Mouse (Mus musculus) heart, embryonic 10.5 days (tissue): ENCODE data around the gene Dlx1. TPM values are rescaled to one million over a fixed set of nuclear protein-coding genes. Genes with fewer than 3 reads are reported as not detected.

Source experiments
- DNase-seq: peaks from one replicate; pipeline ENCODE4 v3.0.0-alpha.2; 2017; ENCODE audit warnings: low spot score
- H3K27ac ChIP-seq: fragments of 300-500 bp; sonication (generic); 2 replicates; pipeline ENCODE4 v1.5.1; 2016; ENCODE audit warnings: mild to moderate bottlenecking
- H3K27me3 ChIP-seq: fragments of 300-500 bp; sonication (generic); 2 replicates; pipeline ENCODE4 v1.6.1; 2016; ENCODE audit warnings: mild to moderate bottlenecking; ENCODE audit not compliant: poor library complexity, insufficient read depth, severe bottlenecking
- H3K36me3 ChIP-seq: fragments of 300-500 bp; sonication (generic); 2 replicates; pipeline ENCODE4 v1.6.1; 2016; ENCODE audit warnings: mild to moderate bottlenecking, moderate library complexity
- H3K4me1 ChIP-seq: fragments of 300-500 bp; sonication (generic); 2 replicates; pipeline ENCODE4 v1.6.1; 2016; ENCODE audit warnings: mild to moderate bottlenecking
- H3K4me3 ChIP-seq: fragments of 300-500 bp; sonication (generic); 2 replicates; pipeline ENCODE4 v1.5.1; 2016; ENCODE audit warnings: mild to moderate bottlenecking, moderate library complexity
- H3K9me3 ChIP-seq: fragments of 300-500 bp; sonication (generic); 2 replicates; pipeline ENCODE4 v1.6.1; 2016; ENCODE audit warnings: mild to moderate bottlenecking, moderate library complexity
- WGBS: fragments of 180-500 bp; shearing (Covaris S2); methylation state at CpG from one replicate; pipeline ENCODE4 v1.1.7; 2016; 5-methylcytosine and 5-hydroxymethylcytosine counted together
- polyA plus RNA-seq: library from polyadenylated mRNA; unstranded; fragments of >200 nt; fragmentation: Nextera tagmentation; extraction: Ambion mirVana; gene quantifications from 2 replicates; pipeline ENCODE4 v1.2.1, GENCODE M21; 2016

Gene Dlx1
- 3.5 and 4.3 TPM in 2 replicates for polyA plus RNA-seq

GRCm38 (mm10) chr2:71528014-71528713 lies at the start of gene Dlx1:
TSS of gene Dlx1 (plus strand) at chr2:71528113.
- peak within 1 kb of the TSS; percentile 62 for H3K4me3 ChIP-seq
- H3K4me1 ChIP-seq, result peaks cover 42% of the 10 kb centered on the region
- no peaks in the 10 kb centered on the region for H3K9me3 ChIP-seq
- 2% methylated on average over 26 of the region's 26 CpGs for WGBS
- peaks cover 100% of the 10 kb centered on the region for H3K27me3 ChIP-seq
- DNase-seq, result no peak
- H3K27ac ChIP-seq, result peak within 1 kb of the TSS; percentile 49
- no peaks in the 10 kb centered on the region for H3K36me3 ChIP-seq

- Histone ChIP-seq H3K27ac (peak overlapping the region; percentile 80), H3K36me3 (no peaks in the 10 kb centered on the region), H3K27me3 (no peaks in the 10 kb centered on the region), H3K9me3 (no peaks in the 10 kb centered on the region), H3K4me1 (peaks cover 12% of the 10 kb centered on the region), H3K4me3 (peak overlapping the region; percentile 33)
- no peak for DNase-seq
- 5% methylated on average over 7 of the region's 7 CpGs for WGBS
Measured at GRCm38 (mm10) chr2:71479917-71480316, 48.0 kb upstream of the Dlx1 start.

GRCm38 (mm10) chr2:71481825-71482224 lies 46.1 kb upstream of the Dlx1 start:
- H3K27me3 ChIP-seq, result no peaks in the 10 kb centered on the region
- no peak overlapping the region for H3K4me3 ChIP-seq
- WGBS, result 84% methylated on average over 6 of the region's 6 CpGs
- DNase-seq, result no peak
- peaks cover 8% of the 10 kb centered on the region for H3K4me1 ChIP-seq
- no peaks in the 10 kb centered on the region for H3K36me3 ChIP-seq
- no peak overlapping the region for H3K27ac ChIP-seq
- H3K9me3 ChIP-seq, result no peaks in the 10 kb centered on the region

GRCm38 (mm10) chr2:71483046-71483716 lies 44.7 kb upstream of the Dlx1 start:
- no peaks in the 10 kb centered on the region for H3K36me3 ChIP-seq
- H3K4me3 ChIP-seq, result no peak overlapping the region
- no peaks in the 10 kb centered on the region for H3K27me3 ChIP-seq
- peaks cover 8% of the 10 kb centered on the region for H3K4me1 ChIP-seq
- H3K27ac ChIP-seq, result no peak overlapping the region
- DNase-seq, result no peak
- 77% methylated on average over 10 of the region's 10 CpGs for WGBS
- no peaks in the 10 kb centered on the region for H3K9me3 ChIP-seq

GRCm38 (mm10) chr2:71483717-71484066 lies 44.2 kb upstream of the Dlx1 start:
- Histone ChIP-seq H3K27me3 (no peaks in the 10 kb centered on the region), H3K4me3 (no peak overlapping the region), H3K36me3 (no peaks in the 10 kb centered on the region), H3K4me1 (peaks cover 8% of the 10 kb centered on the region), H3K27ac (no peak overlapping the region), H3K9me3 (no peaks in the 10 kb centered on the region)
- no peak for DNase-seq
- 71% methylated on average over 5 of the region's 5 CpGs for WGBS

- Histone ChIP-seq H3K27me3 (no peaks in the 10 kb centered on the region), H3K9me3 (no peaks in the 10 kb centered on the region), H3K4me1 (peaks cover 8% of the 10 kb centered on the region; the same call in 1 of the 2 replicates), H3K36me3 (no peaks in the 10 kb centered on the region), H3K27ac (no peak overlapping the region), H3K4me3 (no peak overlapping the region)
- DNase-seq, result no peak
Measured at GRCm38 (mm10) chr2:71491295-71491694, 36.6 kb upstream of the Dlx1 start.

- H3K27ac ChIP-seq, result no peak overlapping the region
- WGBS, result 73% methylated on average over 12 of the region's 12 CpGs
- no peak for DNase-seq
- no peaks in the 10 kb centered on the region for H3K36me3 ChIP-seq
- no peak overlapping the region for H3K4me3 ChIP-seq
- no peaks in the 10 kb centered on the region for H3K27me3 ChIP-seq
- H3K4me1 ChIP-seq, result peaks cover 8% of the 10 kb centered on the region; the same call in 1 of the 2 replicates
- H3K9me3 ChIP-seq, result no peaks in the 10 kb centered on the region
Measured at GRCm38 (mm10) chr2:71493161-71493683, 34.7 kb upstream of the Dlx1 start.

GRCm38 (mm10) chr2:71494503-71494902 lies 33.4 kb upstream of the Dlx1 start:
- WGBS, result 72% methylated on average over 10 of the region's 10 CpGs
- no peak overlapping the region for H3K4me3 ChIP-seq
- no peaks in the 10 kb centered on the region for H3K27me3 ChIP-seq
- no peaks in the 10 kb centered on the region for H3K36me3 ChIP-seq
- no peak overlapping the region for H3K27ac ChIP-seq
- no peaks in the 10 kb centered on the region for H3K9me3 ChIP-seq
- peaks cover 8% of the 10 kb centered on the region; the same call in 1 of the 2 replicates for H3K4me1 ChIP-seq
- no peak for DNase-seq

- no peak for DNase-seq
- WGBS, result 47% methylated on average over 4 of the region's 4 CpGs
- H3K4me3 ChIP-seq, result no peak overlapping the region
- no peaks in the 10 kb centered on the region for H3K27me3 ChIP-seq
- no peaks in the 10 kb centered on the region for H3K9me3 ChIP-seq
- no peak overlapping the region for H3K27ac ChIP-seq
- no peaks in the 10 kb centered on the region for H3K36me3 ChIP-seq
- H3K4me1 ChIP-seq, result peaks cover 8% of the 10 kb centered on the region; the same call in 1 of the 2 replicates
Measured at GRCm38 (mm10) chr2:71494971-71495370, 32.9 kb upstream of the Dlx1 start.

GRCm38 (mm10) chr2:71497175-71497574 lies 30.7 kb upstream of the Dlx1 start:
- Histone ChIP-seq H3K27me3 (no peaks in the 10 kb centered on the region), H3K27ac (no peak overlapping the region), H3K9me3 (no peaks in the 10 kb centered on the region), H3K4me1 (peaks cover 8% of the 10 kb centered on the region; the same call in 1 of the 2 replicates), H3K4me3 (no peak overlapping the region), H3K36me3 (no peaks in the 10 kb centered on the region)
- 60% methylated on average over 5 of the region's 5 CpGs for WGBS
- DNase-seq, result no peak

- H3K27ac ChIP-seq, result no peak overlapping the region
- DNase-seq, result no peak
Measured at GRCm38 (mm10) chr2:71499276-71500230, 28.4 kb upstream of the Dlx1 start.

GRCm38 (mm10) chr2:71504852-71505251 lies 23.1 kb upstream of the Dlx1 start:
- Histone ChIP-seq H3K27ac (no peak overlapping the region), H3K36me3 (no peaks in the 10 kb centered on the region), H3K4me3 (no peak overlapping the region), H3K4me1 (0 out of 2 replicates have a peak, but pooled peaks cover 2% of the 10 kb centered on the region), H3K9me3 (no peaks in the 10 kb centered on the region), H3K27me3 (no peaks in the 10 kb centered on the region)
- no peak for DNase-seq
- WGBS, result 73% methylated on average over 9 of the region's 9 CpGs

More at GRCm38 (mm10) chr2:71499276-71500230, 28.4 kb upstream of the Dlx1 start:
- Histone ChIP-seq H3K36me3 (no peaks in the 10 kb centered on the region), H3K4me3 (no peak overlapping the region), H3K4me1 (0 out of 2 replicates have a peak, but pooled peaks cover 5% of the 10 kb centered on the region), H3K9me3 (no peaks in the 10 kb centered on the region), H3K27me3 (no peaks in the 10 kb centered on the region)
- 79% methylated on average over 16 of the region's 16 CpGs for WGBS
